Mouse (Mus musculus) embryonic fibroblast, embryonic 13.5 days (primary cell): ENCODE data around the gene Usp47.

Experiments
- CTCF ChIP-seq: IDR thresholded peaks from 2 replicates; pipeline ENCODE4 v1.5.1; 2011; ENCODE audit warnings: mild to moderate bottlenecking, control low read depth, low read length, moderate library complexity, borderline replicate concordance; ENCODE audit not compliant: insufficient read depth
- POLR2A ChIP-seq: IDR thresholded peaks from 2 replicates; pipeline ENCODE4 v1.6.1; 2011; ENCODE audit warnings: low read depth, mild to moderate bottlenecking, control low read depth, low read length, moderate library complexity

DNA sequence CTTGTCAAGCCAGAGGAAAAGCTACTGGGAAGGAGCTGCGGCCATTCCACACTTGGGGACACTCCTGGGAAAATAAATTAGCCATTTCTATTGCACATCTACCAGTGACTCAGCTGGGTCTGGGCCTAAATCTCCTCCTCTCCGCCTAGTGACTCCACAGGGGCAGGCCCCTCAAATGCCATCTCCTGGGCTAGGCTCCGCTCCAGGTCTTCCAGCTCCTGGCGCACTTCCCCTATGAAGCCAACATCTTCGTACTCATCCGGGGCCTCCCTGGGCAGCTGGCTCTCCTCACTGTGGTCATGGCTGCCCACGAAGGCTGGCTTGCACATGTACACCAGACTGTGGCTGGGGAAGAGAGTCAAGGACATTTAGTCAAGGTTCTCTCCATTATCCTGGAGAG lies 94.8 kb downstream of the Usp47 start:
- TF ChIP-seq CTCF (no peak), POLR2A (no peak)
